ENCODE assay signal across 25 mouse cellular contexts in genomic region chr3:89367338-89367737, GRCm38 (mm10). TPM values are rescaled to one million over a fixed set of nuclear protein-coding genes. Genes with fewer than 3 reads are reported as not detected.
DNase-seq lines count a peak whose midpoint lies in the region; ATAC-seq and TF ChIP-seq lines count a peak whose summit lies in the region.
"Had no signal": no experiment of that assay in that cellular context is flagged by ENCODE, and none has a peak within 500 bp of the region (broad histone marks: within the 10 kb centered on the region; RNA-seq: fewer than 3 reads in every experiment).

No protein-coding gene starts in this region.

- H3K9ac ChIP-seq in heart, embryonic 11.5 days (ENCODE audit: low read depth, low read length): no peak overlapping the region
- no peak overlapping the region for H3K9ac ChIP-seq in liver, adult 2 months (ENCODE audit: low read depth, low read length)
- no peak overlapping the region for H3K9ac ChIP-seq in liver, embryonic 11.5 days (ENCODE audit: low read depth, low read length)
- H3K9ac ChIP-seq: forebrain, embryonic 12.5 days; limb, embryonic 15.5 days had no signal

- intact Hi-C loops in heart, postnatal 14 days (cut with DNase I): no loop called here

- no peak overlapping the region for H3K4me2 ChIP-seq in heart, embryonic 11.5 days
- no peak overlapping the region for H3K4me2 ChIP-seq in liver, embryonic 11.5 days
- H3K4me2 ChIP-seq: forebrain, embryonic 12.5 days; limb, embryonic 15.5 days; midbrain, embryonic 11.5 days had no signal

- 0 out of 2 replicates have a peak, but pooled peaks have one; percentile 35 for ATAC-seq in heart, embryonic 11.5 days (replicated peaks; ENCODE audit: insufficient number of reproducible peaks, low FRiP score, low TSS enrichment)
- ATAC-seq in liver, embryonic 11.5 days (replicated peaks; ENCODE audit: low FRiP score): no peak
- ATAC-seq: hindbrain, postnatal 0 days had no signal

- DNase-seq in heart, postnatal 14 days: no peak
- DNase-seq in liver, adult 2 months (ENCODE audit: extremely low read depth, low read depth, low spot score): peak; percentile 55
- no peak for DNase-seq in liver, embryonic 11.5 days (ENCODE audit: low spot score)
- peak; percentile 61 for DNase-seq in ZHBTc4 (ENCODE audit: low read depth, low spot score)
- peak; percentile 59 for DNase-seq in yolk sac, embryonic 10.5 days (ENCODE audit: low spot score)
- DNase-seq in cerebellum, adult 8-10 months: no peak
- DNase-seq: gastrocnemius, adult 2 months; layer of hippocampus, postnatal 36 days; lung, adult 2 months; right cerebral cortex, postnatal 4 days; thymus, postnatal 25 days had no signal

- H3K4me1 ChIP-seq in heart, embryonic 11.5 days (ENCODE audit: control insufficient read depth, insufficient read depth, low read length): no peaks in the 10 kb centered on the region
- peaks cover 2% of the 10 kb centered on the region; the same call in 1 of the 2 replicates for H3K4me1 ChIP-seq in liver, adult 2 months (ENCODE audit: control insufficient read depth, insufficient read depth, low read length)
- no peaks in the 10 kb centered on the region for H3K4me1 ChIP-seq in liver, embryonic 11.5 days (replicated peaks; ENCODE audit: control insufficient read depth, insufficient read depth, low read length)
- H3K4me1 ChIP-seq: limb, embryonic 15.5 days had no signal

- H3K27me3 ChIP-seq in heart, embryonic 11.5 days (ENCODE audit: control insufficient read depth, insufficient read depth, low read length): peaks cover 3% of the 10 kb centered on the region
- no peaks in the 10 kb centered on the region for H3K27me3 ChIP-seq in liver, adult 2 months (ENCODE audit: control insufficient read depth, insufficient read depth, low read length)
- H3K27me3 ChIP-seq in liver, embryonic 11.5 days (replicated peaks; ENCODE audit: control insufficient read depth, insufficient read depth, low read length): peaks cover 5% of the 10 kb centered on the region
- H3K27me3 ChIP-seq: limb, embryonic 15.5 days had no signal

- no peak overlapping the region for H3K27ac ChIP-seq in heart, embryonic 11.5 days (ENCODE audit: low read depth, low read length)
- H3K27ac ChIP-seq in liver, adult 2 months (replicated peaks; ENCODE audit: insufficient read depth, low read depth, low read length): no peak overlapping the region
- H3K27ac ChIP-seq in liver, embryonic 11.5 days (ENCODE audit: low read depth, low read length): no peak overlapping the region
- H3K27ac ChIP-seq: forebrain, embryonic 12.5 days; gastrocnemius, adult 2 months; hindbrain, postnatal 0 days; kidney, postnatal 0 days; layer of hippocampus, adult 2 months; limb, embryonic 15.5 days; macrophage had no signal

- TF ChIP-seq CTCF in liver, adult 2 months (IDR thresholded peaks at IDR 0.05; ENCODE audit: low read depth, low read length): no peak

- no peaks in the 10 kb centered on the region for H3K79me2 ChIP-seq in liver, adult 2 months (ENCODE audit: control insufficient read depth, insufficient read depth, low read length)

- no peaks in the 10 kb centered on the region for H3K9me3 ChIP-seq in heart, embryonic 11.5 days (replicated peaks; ENCODE audit: control insufficient read depth, low read length)
- H3K9me3 ChIP-seq in liver, embryonic 11.5 days (ENCODE audit: control insufficient read depth, low read length): no peaks in the 10 kb centered on the region
- H3K9me3 ChIP-seq: forebrain, embryonic 12.5 days; limb, embryonic 15.5 days had no signal

- WGBS in heart, embryonic 11.5 days (ENCODE audit: insufficient replicate concordance): 53% methylated on average over 11 of the region's 11 CpGs
- 21% methylated on average over 11 of the region's 11 CpGs for WGBS in liver, adult 2 months
- WGBS in liver, embryonic 11.5 days: 56% methylated on average over 11 of the region's 11 CpGs

- H3K4me3 ChIP-seq in heart, embryonic 11.5 days (ENCODE audit: low read depth, low read length): no peak overlapping the region
- peak overlapping the region; percentile 20; the same call in 1 of the 2 replicates for H3K4me3 ChIP-seq in liver, adult 2 months (ENCODE audit: insufficient read depth, low read depth, low read length)
- H3K4me3 ChIP-seq in liver, embryonic 11.5 days (ENCODE audit: low read depth, low read length): no peak overlapping the region
- H3K4me3 ChIP-seq: forebrain, embryonic 12.5 days; gastrocnemius, adult 2 months; layer of hippocampus, adult 2 months; limb, embryonic 15.5 days had no signal

- no peak for TF ChIP-seq POLR2A in liver, adult 2 months (IDR thresholded peaks at IDR 0.05; ENCODE audit: extremely low read depth, insufficient read depth, low read length)

- no peaks in the 10 kb centered on the region for H3K36me3 ChIP-seq in heart, embryonic 11.5 days (ENCODE audit: control insufficient read depth, insufficient read depth, low read length)
- no peaks in the 10 kb centered on the region for H3K36me3 ChIP-seq in liver, adult 2 months (ENCODE audit: control insufficient read depth, insufficient read depth, low read length)
- no peaks in the 10 kb centered on the region for H3K36me3 ChIP-seq in liver, embryonic 11.5 days (ENCODE audit: control insufficient read depth, insufficient read depth, low read length)
- H3K36me3 ChIP-seq: forebrain, embryonic 12.5 days; limb, embryonic 15.5 days had no signal

RNA-seq across cellular contexts. Expression of gene Dcst1, which starts 2.3 kb away (rescaled TPM):
- 0.17 and 0.21 TPM in 2 replicates for polyA plus RNA-seq in heart, embryonic 11.5 days (2014; fragmentation: Nextera tagmentation; extraction: Ambion mirVana)
- total RNA-seq in heart, postnatal 14 days (2021): under 1 TPM; 0.22 to 0.48 TPM
- total RNA-seq in liver, adult 2 months (2014; rRNA removed): not detected in 2 replicates
- 0.04 TPM in 1 of 2 replicates, not detected in the other for polyA plus RNA-seq in liver, adult 2 months (2012; rRNA removed)
- not detected in 2 replicates for polyA plus RNA-seq in liver, embryonic 11.5 days (2014; fragmentation: Nextera tagmentation; extraction: Ambion mirVana)
- total RNA-seq: gastrocnemius, adult 2 months; hematopoietic stem cell, adult 5-6 weeks; layer of hippocampus, adult 2 months; layer of hippocampus, postnatal 36 days; monocyte, adult 5-6 weeks had no signal
- polyA plus RNA-seq: embryonic facial prominence, embryonic 11.5 days; lung, adult 2 months; macrophage had no signal

RNA-seq across cellular contexts. Expression of gene Dcst2, which starts 5.6 kb away (rescaled TPM):
- 0.07 TPM in 1 of 2 replicates, not detected in the other for polyA plus RNA-seq in heart, embryonic 11.5 days (2014; fragmentation: Nextera tagmentation; extraction: Ambion mirVana)
- total RNA-seq in heart, postnatal 14 days (2021): not detected
- not detected in 2 replicates for total RNA-seq in liver, adult 2 months (2014; rRNA removed)
- polyA plus RNA-seq in liver, adult 2 months (2012; rRNA removed): 0.05 TPM in 1 of 2 replicates, not detected in the other
- 0.10 TPM in 1 of 2 replicates, not detected in the other for polyA plus RNA-seq in liver, embryonic 11.5 days (2014; fragmentation: Nextera tagmentation; extraction: Ambion mirVana)
- total RNA-seq: common myeloid progenitor, adult 5-6 weeks; gastrocnemius, adult 2 months; hematopoietic stem cell, adult 5-6 weeks; monocyte, adult 5-6 weeks had no signal
- polyA plus RNA-seq: heart, embryonic 14.5 days; macrophage; midbrain, embryonic 11.5 days; neural tube, embryonic 11.5 days had no signal

RNA-seq across cellular contexts. Expression of gene Adam15, which starts 17.5 kb away (rescaled TPM):
- 23.3 and 25.9 TPM in 2 replicates for polyA plus RNA-seq in heart, embryonic 11.5 days (2014; fragmentation: Nextera tagmentation; extraction: Ambion mirVana)
- total RNA-seq in heart, postnatal 14 days (2021): 10 to 100 TPM; 80.4 to 100.0 TPM
- 1.4 and 2.6 TPM in 2 replicates for total RNA-seq in liver, adult 2 months (2014; rRNA removed)
- 4.7 and 5.4 TPM in 2 replicates for polyA plus RNA-seq in liver, adult 2 months (2012; rRNA removed)
- polyA plus RNA-seq in liver, embryonic 11.5 days (2014; fragmentation: Nextera tagmentation; extraction: Ambion mirVana): 19.5 and 23.2 TPM in 2 replicates

RNA-seq across cellular contexts. Expression of gene Zbtb7b, which starts 27.2 kb away (rescaled TPM):
- 1.2 and 2.2 TPM in 2 replicates for polyA plus RNA-seq in heart, embryonic 11.5 days (2014; fragmentation: Nextera tagmentation; extraction: Ambion mirVana)
- 10 to 100 TPM; 18.4 to 27.3 TPM for total RNA-seq in heart, postnatal 14 days (2021)
- 28.9 and 31.9 TPM in 2 replicates for total RNA-seq in liver, adult 2 months (2014; rRNA removed)
- 85.0 and 87.2 TPM in 2 replicates for polyA plus RNA-seq in liver, adult 2 months (2012; rRNA removed)
- polyA plus RNA-seq in liver, embryonic 11.5 days (2014; fragmentation: Nextera tagmentation; extraction: Ambion mirVana): 1.5 and 2.1 TPM in 2 replicates

RNA-seq across cellular contexts. Expression of gene Efna4, which starts 29.5 kb away (rescaled TPM):
- 9.3 and 10.2 TPM in 2 replicates for polyA plus RNA-seq in heart, embryonic 11.5 days (2014; fragmentation: Nextera tagmentation; extraction: Ambion mirVana)
- under 1 TPM; 0.49 to 0.74 TPM for total RNA-seq in heart, postnatal 14 days (2021)
- not detected in 2 replicates for total RNA-seq in liver, adult 2 months (2014; rRNA removed)
- 0.06 and 0.27 TPM in 2 replicates for polyA plus RNA-seq in liver, adult 2 months (2012; rRNA removed)
- 6.5 and 6.9 TPM in 2 replicates for polyA plus RNA-seq in liver, embryonic 11.5 days (2014; fragmentation: Nextera tagmentation; extraction: Ambion mirVana)
- total RNA-seq: monocyte, adult 5-6 weeks had no signal
- polyA plus RNA-seq: macrophage had no signal

Comparison
In these comparisons a context has a peak if more than half of its experiments do, and no peak if none do; other contexts are left out.
1. DNase-seq: peak in liver, adult 2 months (single experiment), ZHBTc4 (single experiment) and yolk sac, embryonic 10.5 days (single experiment); none in heart, postnatal 14 days (0 of 2), liver, embryonic 11.5 days (single experiment) and cerebellum, adult 8-10 months (single experiment).